Mouse (Mus musculus) layer of hippocampus, adult 9-10 months (tissue): ENCODE measurements around the gene Anp32a.
A peak's percentile ranks its signal among the peaks of the same experiment; 100 is the strongest.

ENCODE experiments used
- DNase-seq: peaks from one replicate; pipeline ENCODE4 v3.0.0; 2022; ENCODE audit warnings: low spot score

Gene Anp32a

DNA sequence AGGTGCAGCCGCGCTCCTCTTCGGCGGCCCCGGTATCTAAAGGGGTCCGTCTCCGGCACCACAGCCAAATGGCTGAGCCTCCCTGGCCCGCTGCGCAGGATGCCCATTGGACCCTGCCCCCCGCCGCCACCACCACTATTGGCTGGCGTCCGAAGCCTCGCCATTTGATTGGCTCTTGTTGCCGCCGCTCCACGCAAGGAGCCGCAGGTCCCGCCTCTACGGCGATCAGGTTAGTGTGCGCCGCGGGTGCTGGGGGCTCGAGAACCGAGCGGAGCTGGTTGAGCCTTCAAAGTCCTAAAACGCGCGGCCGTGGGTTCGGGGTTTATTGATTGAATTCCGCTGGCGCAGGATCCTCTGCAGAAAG lies at the start of gene Anp32a:
TSS of gene Anp32a (plus strand) at position 171 of the 364 bp plus-strand sequence.
- DNase-seq = peak; percentile 94

- peak; percentile 90 for DNase-seq
Observed at GRCm38 (mm10) chr9:62295006-62295698, 45.9 kb upstream of the Anp32a start.

- no peak for DNase-seq
Observed at GRCm38 (mm10) chr9:62296891-62297290, 44.2 kb upstream of the Anp32a start.

DNA sequence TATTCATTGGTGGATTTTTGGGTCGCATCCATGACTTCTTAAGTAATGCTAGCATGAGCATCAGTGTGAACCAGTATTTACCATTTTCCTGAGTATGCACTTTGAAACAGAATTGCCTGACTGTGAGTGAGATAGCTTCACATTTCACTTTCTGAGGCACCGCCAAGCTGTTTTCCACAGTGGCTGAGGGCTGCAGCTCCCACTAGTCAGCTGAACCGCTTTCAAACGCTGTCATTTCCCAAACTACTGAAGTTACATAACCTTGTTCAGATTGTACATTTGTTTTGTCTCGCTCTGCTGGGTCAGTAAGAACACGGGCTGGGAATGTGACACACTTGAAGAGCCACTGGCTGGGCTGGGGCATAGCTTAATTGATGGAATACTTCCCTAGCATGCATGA lies 25.5 kb upstream of the Anp32a start:
- peak; percentile 22 for DNase-seq

DNA sequence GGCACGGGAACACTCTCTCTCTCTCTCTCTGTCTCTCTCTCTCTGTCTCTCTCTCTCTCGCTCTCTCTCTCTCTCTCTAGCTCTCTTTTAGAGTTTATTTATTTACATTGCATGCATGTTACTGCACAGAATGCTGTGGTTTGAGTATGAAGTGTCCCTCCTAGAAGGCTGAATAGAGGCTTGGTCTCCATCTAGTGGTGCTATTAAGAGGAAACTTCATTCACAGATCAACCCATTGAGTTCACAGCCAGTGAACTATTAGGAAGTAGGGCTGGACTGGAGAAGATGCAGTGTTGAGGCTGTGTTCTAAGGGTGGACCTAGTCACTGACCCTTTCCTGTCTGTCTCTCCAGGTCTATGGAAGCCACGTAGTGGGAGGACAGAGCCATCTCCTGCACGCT lies 22.4 kb upstream of the Anp32a start:
- DNase-seq = no peak

GRCm38 (mm10) chr9:62323816-62324215 lies 17.3 kb upstream of the Anp32a start:
- no peak for DNase-seq

GRCm38 (mm10) chr9:62325965-62326364 lies 15.1 kb upstream of the Anp32a start:
- DNase-seq = no peak

GRCm38 (mm10) chr9:62334298-62334825 lies 6.7 kb upstream of the Anp32a start:
- DNase-seq = no peak

- DNase-seq = no peak
Observed at GRCm38 (mm10) chr9:62335396-62335795, 5.7 kb upstream of the Anp32a start.

- DNase-seq = no peak
Observed at GRCm38 (mm10) chr9:62337924-62338635, 3.0 kb upstream of the Anp32a start.

DNA sequence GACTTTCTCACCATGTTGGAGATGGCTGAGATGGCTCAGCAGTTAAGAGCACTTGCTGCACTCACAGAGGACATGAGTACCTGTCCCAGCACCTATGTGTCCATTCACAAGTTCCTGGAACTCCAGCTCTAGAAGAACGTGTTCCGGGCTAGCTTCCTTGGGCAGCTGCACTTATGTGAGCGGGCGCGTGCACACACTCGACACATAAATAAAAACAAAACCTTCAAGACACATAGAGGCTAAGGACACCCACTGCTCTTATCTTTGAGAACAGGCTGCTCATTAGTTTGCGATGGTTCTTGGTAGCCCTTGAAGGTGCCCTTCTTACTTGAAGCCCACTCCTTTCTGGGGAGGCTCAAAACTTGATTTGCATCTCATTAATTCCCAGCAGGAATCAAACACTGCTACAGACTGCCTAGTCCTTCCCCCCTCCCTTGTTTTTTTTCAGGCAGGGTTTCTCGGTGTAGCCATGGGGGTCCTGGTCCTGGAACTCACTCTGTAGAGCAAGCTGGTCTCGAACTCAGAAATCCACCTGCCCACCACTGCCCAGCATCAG lies 2.4 kb upstream of the Anp32a start:
- DNase-seq = no peak

GRCm38 (mm10) chr9:62340301-62341122 lies 581 bp upstream of the Anp32a start:
- DNase-seq = no peak

- no peak for DNase-seq
Observed at GRCm38 (mm10) chr9:62341701-62342440, 778 bp downstream of the Anp32a start.

GRCm38 (mm10) chr9:62342441-62343191 lies 1.5 kb downstream of the Anp32a start:
- no peak for DNase-seq

DNA sequence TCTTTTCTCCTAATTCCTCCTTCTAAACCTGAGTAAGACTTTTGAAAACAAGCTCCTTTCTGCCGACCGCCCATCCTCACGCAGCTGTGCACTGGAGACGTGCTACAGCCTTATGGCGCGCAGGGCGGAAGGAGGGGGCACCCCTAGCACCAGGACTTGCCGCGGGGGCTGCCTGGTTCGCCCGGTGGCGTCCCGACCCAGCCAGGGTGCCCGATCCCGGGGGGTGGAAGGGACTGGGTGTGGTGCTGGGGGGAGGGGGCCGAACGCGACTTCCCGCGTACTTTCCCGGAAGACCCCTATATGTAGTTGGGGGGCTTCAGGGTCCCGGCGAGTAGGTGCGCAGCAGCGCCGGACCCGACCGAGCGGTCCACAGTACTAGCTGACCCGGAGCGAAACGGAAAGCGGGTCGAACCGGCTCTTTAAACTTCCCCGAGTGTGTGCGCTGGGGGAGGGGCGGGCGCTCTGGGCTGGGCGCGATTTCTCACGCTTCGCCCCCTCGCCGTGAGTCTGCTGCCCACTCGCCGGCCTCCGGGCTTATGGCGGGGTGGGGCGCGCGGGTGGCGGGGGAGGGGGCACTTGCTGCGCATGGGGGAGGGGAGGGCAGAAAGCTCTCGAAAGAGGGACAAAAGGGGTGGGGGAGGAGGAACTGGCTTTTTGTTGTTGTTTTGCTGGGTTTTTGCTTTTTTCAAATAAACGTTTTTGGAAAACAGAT lies 2.3 kb downstream of the Anp32a start:
- no peak for DNase-seq

- DNase-seq = no peak
Observed at GRCm38 (mm10) chr9:62343904-62344491, 2.9 kb downstream of the Anp32a start.

DNA sequence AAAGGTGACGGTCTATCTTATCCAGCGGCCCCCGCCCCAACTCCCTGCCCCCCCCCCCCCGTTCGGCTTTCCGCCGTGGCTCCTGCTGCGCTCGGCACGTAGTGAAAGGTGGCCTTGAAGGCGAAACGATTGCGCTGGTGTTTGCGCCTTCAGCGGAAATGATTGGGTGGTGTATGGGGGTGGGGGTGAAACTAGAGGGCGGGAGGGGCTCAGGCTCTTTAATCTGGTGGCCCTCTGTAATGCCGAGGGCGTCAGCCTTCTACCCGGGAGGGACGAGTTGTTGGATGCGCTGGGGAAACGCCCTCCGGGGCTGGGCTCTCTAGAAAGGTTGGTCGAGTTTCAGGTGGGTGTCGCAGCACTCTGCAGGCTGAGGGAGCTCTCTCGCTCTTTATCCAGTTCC lies 3.5 kb downstream of the Anp32a start:
- no peak for DNase-seq

- DNase-seq = no peak
Observed at GRCm38 (mm10) chr9:62345081-62345481, 4.0 kb downstream of the Anp32a start.

DNA sequence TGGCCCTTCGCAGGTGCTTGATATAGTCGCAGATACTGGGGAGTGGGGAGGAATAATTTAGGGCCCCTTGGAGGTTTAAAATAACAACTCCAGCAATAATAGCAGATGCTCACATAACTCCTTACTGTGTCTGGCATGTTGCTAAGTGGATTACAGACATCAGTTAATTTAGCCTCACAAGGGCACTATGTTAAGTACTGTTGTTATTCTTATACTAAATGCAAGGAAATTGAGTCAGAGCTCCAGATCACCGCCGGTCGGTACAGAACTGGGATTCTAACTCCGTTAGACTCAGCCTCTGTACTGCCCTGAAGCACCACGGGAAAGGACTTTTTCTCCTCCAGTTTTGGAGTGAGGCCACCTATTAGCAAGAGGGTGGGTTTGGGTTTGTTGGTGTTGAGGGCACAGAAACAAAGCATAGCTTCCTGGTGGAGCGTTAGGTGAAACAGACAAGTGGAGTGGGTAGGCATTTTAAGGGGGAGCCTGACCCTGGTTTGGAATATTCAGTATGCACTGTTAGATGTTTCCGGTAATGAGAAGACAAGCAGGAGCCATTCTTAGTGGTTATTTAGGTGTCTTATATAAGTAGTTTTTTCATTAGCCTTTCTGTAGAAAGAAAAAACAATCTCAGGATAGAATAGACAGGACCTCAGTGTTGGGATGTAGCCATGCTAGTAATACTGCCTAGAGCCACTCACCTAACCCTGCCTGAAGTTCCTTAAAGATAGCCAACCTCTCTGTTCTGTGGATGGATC lies 4.7 kb downstream of the Anp32a start:
- DNase-seq = no peak
